Mouse (Mus musculus) bone marrow, adult 2 months (tissue): ENCODE results near the gene Ddx39b.

ENCODE experiments used
- CTCF ChIP-seq: fragments of 200-500 bp; IDR thresholded peaks from 2 replicates; pipeline ENCODE4 v1.5.1; 2011; ENCODE audit warnings: low read length, control low read depth; ENCODE audit not compliant: control insufficient read depth, insufficient read depth
- POLR2A ChIP-seq: fragments of 200-500 bp; IDR thresholded peaks from 2 replicates; pipeline ENCODE4 v1.6.1; 2011; ENCODE audit warnings: low read depth, mild to moderate bottlenecking, control low read depth, low read length, borderline replicate concordance; ENCODE audit not compliant: control insufficient read depth

GRCm38 (mm10) chr17:35197126-35197525, 44.4 kb upstream of the Ddx39b start:
- TF ChIP-seq CTCF (no peak), POLR2A (no peak)
